Mouse (Mus musculus): ENCODE results near the gene Nfe2l2. TPM values are rescaled to one million over a fixed set of nuclear protein-coding genes. Genes with fewer than 3 reads are reported as not detected.

Nfe2l2 gene
- 10 to 100 TPM; 38.1 to 42.1 TPM for total RNA-seq (2021)
- long read RNA-seq, experiment 1, transcript Nfe2l2-201 (5 exons, 2,475 nt): major isoform, 31 of 42 reads
- long read RNA-seq, experiment 1, transcript Nfe2l2-202 (2 exons, 1,447 nt): minor isoform, 7 of 42 reads
- long read RNA-seq, experiment 1, partial matches to known transcripts: 3 of 42 reads
- long read RNA-seq, experiment 1, other reads (novel, unspliced or antisense): 1 of 42 reads
- long read RNA-seq, experiment 2, transcript Nfe2l2-201 (5 exons, 2,475 nt): major isoform, 36 of 46 reads
- long read RNA-seq, experiment 2, transcript Nfe2l2-202 (2 exons, 1,447 nt): minor isoform, 5 of 46 reads
- long read RNA-seq, experiment 2, partial matches to known transcripts: 3 of 46 reads
- long read RNA-seq, experiment 2, other reads (novel, unspliced or antisense): 2 of 46 reads

GRCm38 (mm10) chr2:75704234-75705161 lies at the start of gene Nfe2l2:
Gene Nfe2l2 (minus strand): TSS chr2:75704641.
- DNase-seq (ENCODE audit: low spot score in 2 of 2): peak; percentile 92 to 98

DNA sequence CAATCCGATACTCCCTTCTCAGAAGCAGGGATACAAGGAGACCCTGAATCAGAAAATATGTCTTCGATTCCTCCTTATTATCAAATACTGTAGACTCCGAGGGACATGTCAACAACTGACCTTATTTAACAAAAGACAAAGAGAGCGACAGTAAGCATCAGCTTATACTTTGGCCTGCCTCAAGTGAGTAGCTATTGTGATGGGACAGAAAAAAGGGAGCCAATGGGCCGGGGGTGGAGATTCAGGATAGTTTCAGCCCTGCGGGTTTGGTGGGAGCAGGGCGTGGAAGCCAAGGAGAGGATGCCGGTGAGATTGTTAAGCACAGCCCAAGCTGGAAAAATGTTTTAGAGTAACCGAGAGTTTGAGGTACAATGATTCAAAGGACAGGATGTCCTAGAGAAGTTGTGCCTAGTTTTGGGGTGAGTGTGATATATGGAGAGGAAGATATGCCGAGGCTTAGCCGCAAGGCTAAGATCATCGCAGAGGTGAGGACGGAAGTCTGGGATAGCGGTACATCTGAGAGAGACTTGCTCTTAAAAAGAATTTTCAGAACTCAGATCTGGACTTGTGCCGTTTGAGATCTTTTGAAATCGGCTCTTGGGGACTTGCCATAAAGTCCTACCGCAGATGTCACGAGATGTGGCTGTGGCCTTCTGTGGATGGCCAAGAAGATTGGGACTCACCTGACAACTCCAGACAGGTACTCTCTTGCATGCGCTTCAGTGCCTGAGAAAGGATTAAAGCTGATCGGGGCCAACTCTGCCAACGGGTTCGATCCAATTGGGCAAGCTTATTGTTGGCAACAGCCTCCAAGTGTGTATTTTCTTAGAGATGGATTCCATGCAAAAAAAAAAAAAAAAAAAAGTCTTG lies 48.1 kb upstream of the Nfe2l2 start:
- no peak for DNase-seq (ENCODE audit: low spot score in 2 of 2)

- no peak for DNase-seq (ENCODE audit: low spot score in 2 of 2)
Measured at GRCm38 (mm10) chr2:75751896-75752295, 47.5 kb upstream of the Nfe2l2 start.

- DNase-seq (ENCODE audit: low spot score in 2 of 2): no peak
Measured at GRCm38 (mm10) chr2:75750869-75751268, 46.4 kb upstream of the Nfe2l2 start.

DNA sequence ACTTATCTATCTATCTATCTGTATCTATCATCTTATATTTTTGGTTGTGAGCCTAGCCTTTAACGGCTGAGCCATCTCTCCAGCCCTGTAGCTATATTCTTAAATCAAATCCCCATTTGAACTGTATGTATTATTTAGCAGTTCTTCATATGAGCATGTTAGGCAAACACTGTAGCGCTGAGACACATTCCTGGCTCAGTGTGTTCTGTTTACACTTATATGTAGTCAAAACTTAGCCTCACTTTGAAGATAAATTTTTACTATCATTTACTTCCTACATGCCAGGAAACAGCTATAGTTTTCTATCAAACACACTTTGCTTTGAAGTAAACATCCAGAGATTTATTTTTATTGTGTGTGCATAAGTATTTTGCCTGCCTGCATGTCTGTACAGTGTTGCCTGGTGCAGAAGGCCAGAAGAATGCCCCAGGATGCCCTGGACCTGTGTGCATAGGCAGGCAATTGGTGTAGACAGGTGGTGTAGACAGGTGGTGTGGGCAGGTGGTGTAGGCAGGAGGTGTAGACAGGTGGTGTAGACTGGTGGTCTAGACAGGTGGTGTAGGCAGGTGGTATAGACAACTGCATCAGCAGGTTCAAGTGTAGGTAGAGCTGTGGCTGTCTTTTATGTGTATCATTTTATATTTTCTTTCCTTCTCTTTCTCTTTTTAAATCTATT lies 45.7 kb upstream of the Nfe2l2 start:
- no peak for DNase-seq (ENCODE audit: low spot score in 2 of 2)

GRCm38 (mm10) chr2:75748841-75749240 lies 44.4 kb upstream of the Nfe2l2 start:
- DNase-seq (ENCODE audit: low spot score in 2 of 2): no peak

DNA sequence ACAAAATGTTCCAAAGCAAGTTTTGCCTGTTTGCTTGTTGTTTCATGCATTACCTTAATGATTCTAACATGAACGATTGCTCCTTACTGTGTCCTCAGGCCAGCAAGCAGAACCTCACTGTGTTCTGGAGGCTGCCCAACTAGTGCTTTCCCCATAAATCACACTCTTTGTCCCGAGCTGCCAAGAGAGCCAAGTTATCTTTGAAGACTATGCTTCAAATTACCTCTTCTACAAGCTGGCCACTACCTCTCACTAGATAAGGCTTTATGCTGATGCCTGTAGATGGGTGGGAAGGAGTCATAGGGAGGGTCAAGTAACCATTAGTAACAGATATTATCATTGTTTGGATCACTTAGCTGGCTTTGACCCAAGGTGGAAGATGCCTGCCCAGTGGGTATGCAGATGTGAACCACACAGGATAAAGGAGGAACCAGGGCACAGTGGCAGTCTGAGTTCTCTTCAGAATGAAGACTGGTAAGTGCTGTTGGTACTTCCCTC lies 32.6 kb upstream of the Nfe2l2 start:
- no peak for DNase-seq (ENCODE audit: low spot score in 2 of 2)

DNA sequence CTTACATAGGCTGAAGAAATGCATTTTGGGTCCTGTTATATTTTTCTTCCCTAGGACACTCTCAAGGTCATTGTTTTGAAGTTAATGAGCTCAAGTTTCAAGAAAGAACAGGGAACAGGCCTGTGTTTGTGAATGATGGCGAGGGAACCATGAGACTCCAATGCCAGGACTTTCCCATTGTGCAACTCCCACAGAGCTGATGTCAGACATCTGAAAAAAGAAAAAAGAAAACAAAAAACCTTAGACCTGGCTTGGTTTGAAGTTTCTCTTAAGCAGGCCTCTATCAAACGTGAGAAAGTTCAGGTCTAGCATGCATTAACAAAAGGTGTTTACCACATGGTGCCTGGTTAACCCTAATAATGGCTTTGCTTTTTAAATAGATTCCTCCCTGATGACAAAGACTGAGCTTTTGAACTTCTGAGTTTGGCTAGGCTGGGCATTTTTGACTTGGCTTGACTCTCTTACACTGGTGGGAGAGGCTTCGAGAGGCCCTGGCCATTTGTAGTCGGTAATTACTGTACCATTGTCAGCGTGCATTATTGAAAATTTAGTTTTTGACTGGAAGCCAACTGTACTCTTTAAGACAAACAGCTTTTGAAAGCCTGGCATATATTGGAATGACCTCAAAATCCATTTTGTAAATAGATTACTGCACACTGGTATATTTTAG lies 29.9 kb upstream of the Nfe2l2 start:
- DNase-seq (ENCODE audit: low spot score in 2 of 2): no peak

- DNase-seq (ENCODE audit: low spot score in 2 of 2): no peak
Measured at GRCm38 (mm10) chr2:75733177-75733576, 28.7 kb upstream of the Nfe2l2 start.

GRCm38 (mm10) chr2:75731929-75732328 lies 27.5 kb upstream of the Nfe2l2 start:
- no peak for DNase-seq (ENCODE audit: low spot score in 2 of 2)

DNA sequence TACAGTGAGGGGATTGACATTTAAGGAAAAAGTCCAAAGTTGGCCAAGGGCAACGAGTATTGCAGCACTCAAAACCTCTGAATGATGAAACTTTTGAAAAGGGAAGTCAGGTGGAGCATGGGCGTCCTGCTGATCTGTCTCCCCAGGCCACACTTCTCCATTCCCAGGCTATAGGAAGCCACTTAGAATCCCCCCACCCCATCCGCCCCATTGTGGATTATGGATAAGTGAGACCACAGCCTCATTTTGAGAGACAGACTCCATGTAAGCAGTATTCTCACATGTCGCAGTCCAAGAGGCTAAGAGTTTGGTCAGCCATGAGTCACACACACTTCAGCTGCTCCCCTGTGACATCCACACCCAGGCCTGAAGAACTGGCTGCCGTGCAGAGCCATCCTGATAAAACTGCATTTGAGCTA lies 26.8 kb upstream of the Nfe2l2 start:
- peak in 1 of 2 experiments; percentile 14 for DNase-seq (ENCODE audit: low spot score in 2 of 2)

- no peak for DNase-seq (ENCODE audit: low spot score in 2 of 2)
Measured at GRCm38 (mm10) chr2:75730052-75730451, 25.6 kb upstream of the Nfe2l2 start.

- no peak for DNase-seq (ENCODE audit: low spot score in 2 of 2)
Measured at GRCm38 (mm10) chr2:75724863-75725445, 20.5 kb upstream of the Nfe2l2 start.

DNA sequence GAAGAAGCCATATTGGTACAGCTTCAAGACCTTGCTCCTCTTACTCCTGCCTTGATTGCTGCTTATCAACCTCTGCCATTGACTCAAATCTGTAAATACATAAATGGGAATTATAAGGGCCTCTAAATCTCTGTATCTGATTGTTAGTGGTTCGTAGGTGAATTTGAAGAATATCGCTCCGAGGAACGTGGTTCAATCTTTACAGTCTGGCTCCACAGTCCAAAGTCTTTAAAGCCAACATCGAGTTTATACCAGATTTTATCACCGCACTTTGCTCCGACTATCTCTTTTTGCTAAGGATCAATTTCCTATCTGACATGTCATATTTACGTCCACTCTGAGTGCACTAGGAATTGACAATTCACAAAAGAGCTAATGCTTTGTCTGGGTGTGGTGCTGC lies 19.0 kb upstream of the Nfe2l2 start:
- DNase-seq (ENCODE audit: low spot score in 2 of 2): no peak

- DNase-seq (ENCODE audit: low spot score in 2 of 2): no peak
Measured at GRCm38 (mm10) chr2:75722893-75723292, 18.5 kb upstream of the Nfe2l2 start.

DNA sequence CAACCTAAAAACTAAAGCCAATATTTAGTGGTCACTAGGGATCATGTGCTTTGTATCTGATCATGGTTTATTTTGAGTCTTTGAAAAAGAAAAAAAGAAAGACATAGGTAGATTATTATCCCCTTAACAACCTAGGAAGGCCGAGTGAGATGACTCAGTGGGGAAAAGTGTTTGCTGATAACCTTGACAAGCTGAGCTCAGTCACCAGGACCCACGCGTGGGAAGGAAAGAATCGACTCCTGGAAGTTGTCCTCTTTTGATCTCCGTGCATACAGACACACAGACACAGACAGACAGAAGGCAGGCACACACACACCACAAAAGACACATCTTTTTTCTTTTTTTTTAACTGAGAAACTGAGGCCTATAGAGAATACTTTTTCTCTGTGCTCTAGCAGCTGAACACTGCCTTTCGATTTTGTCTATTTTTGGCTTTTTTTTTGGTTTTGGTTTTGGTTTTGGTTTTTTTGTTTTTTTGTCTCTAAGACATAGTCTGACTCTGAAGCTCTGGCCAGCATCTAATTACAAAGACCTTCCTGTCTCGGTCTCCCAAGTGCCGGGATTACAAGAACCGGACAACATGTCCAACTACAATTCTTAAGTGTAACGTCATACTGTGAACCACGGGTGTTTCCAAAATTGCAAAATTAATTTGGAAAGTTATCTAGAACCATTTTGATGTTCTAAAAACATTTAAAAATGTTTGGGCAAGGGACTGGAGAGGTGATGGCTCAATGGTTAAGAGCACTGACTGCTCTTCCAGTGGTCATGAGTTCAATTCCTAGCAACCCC lies 16.0 kb upstream of the Nfe2l2 start:
- DNase-seq (ENCODE audit: low spot score in 2 of 2): no peak

GRCm38 (mm10) chr2:75719331-75719869 lies 15.0 kb upstream of the Nfe2l2 start:
- DNase-seq (ENCODE audit: low spot score in 2 of 2): no peak
